Mouse (Mus musculus) small intestine, adult 2 months (tissue): Measurements from ENCODE around the gene Cyp2c54. TPM values are rescaled to one million over a fixed set of nuclear protein-coding genes. Genes with fewer than 3 reads are reported as not detected.
"Not testable (repeated sequence)": the region's sequence is repeated elsewhere in the genome, so short reads cannot be mapped to it uniquely, and the experiment has no call there.

Source experiments
- H3K27ac ChIP-seq: fragments of 200-500 bp; 2 replicates; pipeline ENCODE4 v1.5.1; 2012; ENCODE audit warnings: low read depth, low read length, control low read depth, inconsistent platforms; ENCODE audit not compliant: insufficient read depth
- H3K27me3 ChIP-seq: fragments of 200-500 bp; 2 replicates; pipeline ENCODE4 v1.6.1; 2012; ENCODE audit warnings: mild to moderate bottlenecking, moderate library complexity, low read length, inconsistent platforms; ENCODE audit not compliant: control insufficient read depth, insufficient read depth
- H3K36me3 ChIP-seq: fragments of 200-500 bp; 2 replicates; pipeline ENCODE4 v1.6.1; 2012; ENCODE audit warnings: mild to moderate bottlenecking, low read length, control low read depth, inconsistent platforms; ENCODE audit not compliant: control insufficient read depth, insufficient read depth
- H3K4me1 ChIP-seq: fragments of 200-500 bp; 2 replicates; pipeline ENCODE4 v1.6.1; 2012; ENCODE audit warnings: low read length, inconsistent platforms, mixed read lengths; ENCODE audit not compliant: control insufficient read depth, insufficient read depth, insufficient read length
- H3K4me3 ChIP-seq: fragments of 200-500 bp; 2 replicates; pipeline ENCODE4 v1.5.1; 2012; ENCODE audit warnings: low read depth, mild to moderate bottlenecking, control low read depth, inconsistent platforms, low read length, moderate library complexity
- CTCF ChIP-seq: fragments of 200-500 bp; IDR thresholded peaks from 2 replicates; pipeline ENCODE4 v1.5.1; 2012; ENCODE audit warnings: low read depth, mild to moderate bottlenecking, control low read depth, inconsistent platforms, low read length, moderate library complexity, mixed read lengths; ENCODE audit not compliant: insufficient replicate concordance, insufficient read length; ENCODE audit errors: extremely low read depth
- POLR2A ChIP-seq: fragments of 200-500 bp; IDR thresholded peaks from 2 replicates; pipeline ENCODE4 v1.6.1; 2012; ENCODE audit warnings: low read depth, mild to moderate bottlenecking, control low read depth, inconsistent platforms, low read length, moderate library complexity
- WGBS: fragments of 180-500 bp; shearing (Covaris S2); methylation state at CpG from one replicate; pipeline ENCODE4 v1.1.7; 2018; 5-methylcytosine and 5-hydroxymethylcytosine counted together
- polyA plus RNA-seq: library from polyadenylated mRNA; depleted of rRNA; stranded (reverse); fragments of >200 nt; gene quantifications from 2 replicates; pipeline ENCODE4 v1.2.3, GENCODE M21; 2012; rRNA removed

Gene Cyp2c54
- not detected in 2 replicates for polyA plus RNA-seq

DNA sequence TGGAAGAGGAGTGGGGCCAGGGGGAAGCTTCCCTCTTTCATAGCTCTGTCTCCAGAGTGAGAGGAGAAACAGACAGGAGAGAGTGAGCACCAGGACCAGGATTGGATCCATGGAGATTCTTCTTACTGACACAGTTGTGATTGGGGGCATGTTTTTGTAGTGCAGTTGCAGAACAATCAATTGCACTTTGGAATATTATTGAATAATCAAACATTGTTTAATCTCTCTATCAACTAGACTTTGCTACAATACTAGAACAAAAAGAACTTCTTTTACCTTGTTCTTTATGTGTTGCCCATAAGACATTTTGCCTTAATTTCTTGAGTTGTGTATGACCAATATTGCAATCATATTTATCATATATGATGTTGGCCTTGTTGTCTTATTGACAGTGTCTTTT lies at the start of gene Cyp2c54:
TSS of gene Cyp2c54 (minus strand) at position 127 of the 400 bp plus-strand sequence.
- Histone ChIP-seq H3K4me3 (no peak within 1 kb of the TSS), H3K27ac (no peak within 1 kb of the TSS), H3K27me3 (no peaks in the 10 kb centered on the region), H3K4me1 (no peaks in the 10 kb centered on the region), H3K36me3 (no peaks in the 10 kb centered on the region)
- TF ChIP-seq POLR2A: no peak
- TF ChIP-seq CTCF: no peak

DNA sequence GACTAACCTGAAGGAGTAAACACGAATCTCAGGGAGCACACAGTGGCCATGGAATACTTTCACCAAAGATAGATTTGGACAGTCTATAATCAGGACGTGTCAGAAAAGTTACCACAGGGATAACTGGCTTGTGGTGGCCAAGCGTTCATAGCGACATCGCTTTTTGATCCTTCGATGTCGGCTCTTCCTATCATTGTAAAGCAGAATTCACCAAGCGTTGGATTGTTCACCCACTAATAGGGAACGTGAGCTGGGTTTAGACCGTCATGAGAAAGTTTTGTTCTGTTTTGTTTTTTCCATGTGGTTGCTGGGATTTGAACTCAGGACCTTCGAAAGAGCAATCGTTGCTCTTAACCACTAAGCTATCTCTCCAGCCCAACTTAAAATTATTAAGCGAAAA lies 46.0 kb upstream of the Cyp2c54 start:
- WGBS: 80% methylated on average over 13 of the region's 13 CpGs
- H3K27me3 ChIP-seq: not testable (repeated sequence)

DNA sequence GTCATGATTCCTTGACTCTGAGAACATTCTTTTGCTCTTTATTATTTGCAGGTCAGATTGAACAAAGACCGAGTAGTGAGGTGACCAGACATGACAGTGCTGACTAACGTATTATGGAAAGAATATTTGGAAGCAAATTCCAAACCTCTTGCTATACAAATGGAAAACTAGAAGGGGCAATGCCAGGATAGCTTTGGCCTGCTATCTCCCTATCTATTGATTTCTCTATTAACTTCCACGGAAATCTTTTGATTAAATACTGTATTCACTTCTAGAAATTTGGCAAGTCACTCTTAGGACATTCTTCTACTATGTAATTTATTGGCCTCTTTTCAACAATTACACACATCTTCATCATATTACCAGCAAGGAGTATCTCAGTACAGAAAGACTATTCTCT lies 17.5 kb upstream of the Cyp2c54 start:
- Histone ChIP-seq H3K27me3 (no peaks in the 10 kb centered on the region), H3K4me1 (no peaks in the 10 kb centered on the region), H3K36me3 (no peaks in the 10 kb centered on the region), H3K4me3 (no peak overlapping the region), H3K27ac (no peak overlapping the region)
- TF ChIP-seq POLR2A (no peak), CTCF (no peak)
- WGBS: 74% methylated on average over 3 of the region's 3 CpGs

More for the DNA sequence above, 46.0 kb upstream of the Cyp2c54 start:
- H3K36me3 ChIP-seq, H3K4me3 ChIP-seq, H3K4me1 ChIP-seq, H3K27ac ChIP-seq: not testable (repeated sequence)

DNA sequence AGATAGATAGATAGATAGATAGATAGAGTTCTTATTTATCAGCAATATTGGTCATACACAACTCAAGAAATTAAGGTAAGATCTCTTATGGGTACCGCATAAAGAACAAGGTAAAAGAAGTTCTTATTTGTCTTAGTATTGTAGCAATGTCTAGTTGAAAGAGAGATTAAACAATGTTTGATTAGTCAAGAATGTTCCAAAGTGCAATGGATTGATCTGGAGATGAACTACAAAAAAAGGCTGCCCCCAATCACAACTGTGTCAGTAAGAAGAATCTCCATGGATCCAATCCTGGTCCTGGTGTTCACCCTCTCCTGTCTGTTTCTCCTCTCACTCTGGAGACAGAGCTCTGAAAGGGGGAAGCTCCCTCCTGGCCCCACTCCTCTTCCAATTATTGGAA lies 15.8 kb upstream of the Cyp2c54 start, which contains the start of gene Cyp2c50:
TSS of gene Cyp2c50 (plus strand) at position 268 of the 400 bp plus-strand sequence.
- H3K36me3 ChIP-seq, H3K4me3 ChIP-seq, H3K27me3 ChIP-seq, H3K4me1 ChIP-seq, H3K27ac ChIP-seq: not testable (repeated sequence)
- WGBS: 95% methylated on average over 1 of the region's 1 CpGs

DNA sequence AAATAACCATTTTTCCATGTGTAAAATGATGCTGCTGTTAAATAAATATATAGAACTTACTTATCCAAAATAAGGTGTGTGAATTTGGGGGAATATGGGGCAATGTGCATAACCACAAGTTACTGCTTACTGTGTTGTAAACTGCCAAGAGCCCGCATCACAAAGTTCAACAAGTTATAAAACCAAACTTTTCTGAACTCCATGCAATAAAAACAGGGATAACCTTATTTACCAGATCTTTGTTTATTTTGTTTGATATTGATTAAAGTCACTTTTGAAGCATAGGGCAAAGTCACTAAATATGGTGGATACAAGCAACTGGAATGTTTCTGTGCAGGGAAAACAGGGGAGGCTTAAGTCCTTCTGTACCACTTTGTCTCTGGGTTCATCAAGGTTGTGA lies 14.8 kb upstream of the Cyp2c54 start:
- TF ChIP-seq POLR2A (no peak), CTCF (no peak)
- WGBS: 38% methylated on average over 1 of the region's 1 CpGs
- H3K27me3 ChIP-seq: no peaks in the 10 kb centered on the region

DNA sequence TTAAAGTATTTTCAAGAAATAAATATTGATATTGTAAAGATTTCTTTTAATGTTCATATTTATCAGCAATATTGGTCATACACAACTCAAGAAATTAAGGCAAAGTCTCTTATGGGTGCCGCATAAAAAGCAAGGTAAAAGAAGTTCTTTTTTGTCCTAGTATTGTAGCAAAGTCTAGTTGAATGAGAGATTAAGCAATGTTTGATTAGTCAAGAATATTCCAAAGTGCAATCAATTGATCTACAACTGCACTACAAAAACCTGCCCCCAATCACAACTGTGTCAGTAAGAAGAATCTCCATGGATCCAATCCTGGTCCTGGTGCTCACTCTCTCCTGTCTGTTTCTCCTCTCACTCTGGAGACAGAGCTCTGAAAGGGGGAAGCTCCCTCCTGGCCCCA lies 81.5 kb downstream of the Cyp2c54 start, which contains the start of gene Cyp2c37:
TSS of gene Cyp2c37 (plus strand) at position 285 of the 400 bp plus-strand sequence.
- not testable (repeated sequence) for H3K27me3 ChIP-seq, H3K36me3 ChIP-seq
- WGBS: 93% methylated on average over 1 of the region's 1 CpGs

More for the DNA sequence above, 14.8 kb upstream of the Cyp2c54 start:
- no peak overlapping the region for H3K27ac ChIP-seq
- H3K4me1 ChIP-seq: no peaks in the 10 kb centered on the region
- H3K4me3 ChIP-seq: no peak overlapping the region
- H3K36me3 ChIP-seq: no peaks in the 10 kb centered on the region

DNA sequence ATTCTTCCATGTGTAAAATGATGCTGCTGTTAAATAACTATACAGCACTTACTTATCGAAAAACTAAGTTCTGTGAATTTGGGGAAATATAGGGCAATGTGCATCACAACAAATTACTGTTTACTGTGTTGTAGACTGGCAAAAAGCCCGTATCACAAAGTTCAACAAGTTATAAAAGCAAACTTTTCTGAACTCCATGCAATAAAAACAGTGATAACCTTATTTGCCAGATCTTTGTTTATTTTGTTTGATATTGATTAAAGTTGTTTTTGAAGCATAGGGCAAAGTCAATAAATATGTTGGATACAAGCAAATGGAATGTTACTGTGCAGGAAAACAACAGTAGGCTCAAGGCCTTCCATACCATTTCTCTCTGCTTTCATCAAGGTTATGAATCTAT lies 84.2 kb downstream of the Cyp2c54 start:
- no peak for TF ChIP-seq POLR2A
- no peak for TF ChIP-seq CTCF
- H3K27ac ChIP-seq: no peak overlapping the region
- H3K27me3 ChIP-seq: no peaks in the 10 kb centered on the region
- 43% methylated on average over 2 of the region's 2 CpGs for WGBS
- no peaks in the 10 kb centered on the region for H3K4me1 ChIP-seq
- no peaks in the 10 kb centered on the region for H3K36me3 ChIP-seq
- no peak overlapping the region for H3K4me3 ChIP-seq

More for the DNA sequence above, 81.5 kb downstream of the Cyp2c54 start, which contains the start of gene Cyp2c37:
- H3K4me3 ChIP-seq, H3K27ac ChIP-seq, H3K4me1 ChIP-seq: not testable (repeated sequence)

Other genes starting within 250 kb of the Cyp2c54 start
- gene Cyp2c69, start 187.0 kb downstream of the Cyp2c54 start, polyA plus RNA-seq: not detected in 2 replicates
- not detected in 2 replicates for gene Cyp2c37, start 81.4 kb downstream of the Cyp2c54 start, polyA plus RNA-seq
- not detected in 2 replicates for gene Cyp2c50, start 15.9 kb upstream of the Cyp2c54 start, polyA plus RNA-seq
- gene Cyp2c70, start 113.5 kb upstream of the Cyp2c54 start, polyA plus RNA-seq: not detected in 2 replicates
- gene Pdlim1, start 198.0 kb upstream of the Cyp2c54 start, polyA plus RNA-seq: 92.8 and 353 TPM in 2 replicates